Mouse (Mus musculus): ENCODE data around the gene Arl15. TPM values are rescaled to one million over a fixed set of nuclear protein-coding genes. Genes with fewer than 3 reads are reported as not detected.

Arl15 gene
- total RNA-seq, 2 experiments from 2014 or later, result 4.4 to 6.1 TPM

DNA sequence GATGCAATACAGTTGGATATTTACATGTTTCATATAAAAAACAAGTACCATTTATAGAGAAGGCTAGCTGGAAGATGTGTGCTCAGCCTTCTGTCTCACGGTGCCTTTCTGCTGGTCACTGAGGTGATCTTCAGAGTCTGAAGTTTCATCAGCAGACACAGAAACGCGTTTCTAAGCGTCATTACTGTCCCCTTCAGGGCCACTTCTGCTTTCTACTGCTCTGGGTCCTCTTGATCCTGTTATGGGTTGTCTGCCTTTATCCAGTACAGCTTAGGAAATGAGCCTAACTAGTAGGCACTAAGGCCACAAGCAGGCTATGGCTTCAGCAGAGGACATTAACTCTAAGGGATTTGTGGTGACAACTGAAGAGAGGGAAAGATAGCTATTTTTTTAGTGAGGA lies 5.9 kb downstream of the Arl15 start:
- no peak for DNase-seq

DNA sequence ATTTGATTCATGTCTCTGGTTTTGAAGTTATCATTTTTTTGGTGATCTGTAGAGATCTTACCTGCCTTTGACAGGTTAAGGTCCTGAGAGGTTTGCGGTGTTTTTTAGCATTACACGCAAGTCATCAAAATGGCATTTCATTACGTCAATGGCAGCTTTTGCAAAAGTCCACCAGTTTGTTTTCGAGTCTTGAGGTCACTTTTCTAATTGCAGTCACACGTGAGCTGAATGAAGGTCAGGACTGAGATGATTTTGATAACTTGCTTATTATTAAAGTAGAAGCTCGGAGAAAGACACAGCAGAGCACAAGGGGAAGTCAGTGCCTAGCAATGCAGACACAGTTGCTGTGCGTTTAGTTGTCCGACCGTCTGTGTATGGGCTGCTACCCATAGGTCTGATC lies 8.3 kb downstream of the Arl15 start:
- no peak for DNase-seq

DNA sequence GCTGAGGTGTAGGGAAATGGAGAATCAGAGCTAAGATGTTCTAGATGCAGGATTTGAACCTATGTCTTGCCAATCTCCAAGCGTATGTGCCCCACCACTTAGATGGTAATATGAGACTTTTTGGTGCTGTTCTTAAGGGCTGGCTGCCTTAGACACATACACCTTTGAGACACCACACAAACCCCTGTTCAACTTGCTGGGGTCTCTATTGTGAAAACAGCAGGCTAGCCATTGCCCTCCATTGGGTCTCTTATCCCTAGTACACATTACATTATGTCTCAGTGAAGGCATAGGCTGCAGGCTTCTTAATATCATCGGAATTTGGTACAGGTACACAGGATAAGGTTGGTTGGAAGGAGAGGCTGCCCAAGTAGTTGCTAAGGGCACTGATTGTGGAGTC lies 16.8 kb downstream of the Arl15 start:
- DNase-seq, result no peak

DNA sequence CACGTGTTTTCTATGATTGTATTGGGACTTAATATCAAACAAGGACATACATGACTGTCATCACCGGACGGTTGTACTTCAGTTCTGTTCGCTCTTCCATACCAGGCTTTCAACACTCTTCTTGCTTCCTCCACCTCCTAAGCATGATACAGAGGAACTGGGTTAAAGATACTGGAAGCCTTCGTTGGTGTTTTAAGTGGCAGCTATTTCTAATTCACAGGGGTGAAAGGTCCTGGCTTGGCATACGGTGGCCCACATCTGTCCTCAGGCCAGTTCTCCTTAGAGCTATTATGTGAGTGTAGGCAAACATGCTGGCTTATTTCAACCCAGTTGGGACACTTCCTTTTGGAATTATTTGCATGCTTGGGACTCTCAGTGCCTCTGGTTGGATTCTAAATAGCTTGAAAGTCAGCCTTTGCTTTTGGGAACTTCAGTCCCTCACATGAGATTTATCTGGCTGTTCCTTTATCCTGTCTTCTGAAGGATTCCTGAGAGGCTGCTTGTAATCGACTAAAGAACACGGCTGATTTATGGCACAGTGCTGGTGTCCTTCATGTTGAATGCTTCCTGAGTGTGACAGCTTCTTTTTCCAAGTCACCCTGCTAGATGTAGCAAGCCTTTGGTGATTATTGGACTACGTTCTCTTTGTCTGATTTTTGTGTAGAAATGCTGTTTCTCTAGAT lies 17.7 kb downstream of the Arl15 start:
- no peak for DNase-seq

DNA sequence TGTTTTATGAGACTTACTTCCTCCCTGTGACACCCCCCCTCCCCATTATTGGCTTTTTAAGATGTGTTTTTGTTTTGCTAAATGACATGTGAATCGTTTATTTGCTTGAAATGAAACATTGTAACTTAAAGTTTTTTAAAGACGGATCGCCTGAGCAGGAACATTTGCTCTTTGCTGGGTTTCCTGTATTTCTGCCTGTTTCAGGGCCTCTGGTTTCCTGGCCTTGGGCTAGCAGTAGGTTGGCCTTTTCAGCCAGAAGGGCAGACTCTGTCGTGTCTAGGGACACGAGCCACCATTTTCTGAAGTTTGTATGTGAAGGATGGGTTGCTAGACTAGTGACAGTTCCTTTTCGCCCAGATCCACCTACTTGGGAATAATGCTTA lies 18.3 kb downstream of the Arl15 start:
- DNase-seq, result no peak

DNA sequence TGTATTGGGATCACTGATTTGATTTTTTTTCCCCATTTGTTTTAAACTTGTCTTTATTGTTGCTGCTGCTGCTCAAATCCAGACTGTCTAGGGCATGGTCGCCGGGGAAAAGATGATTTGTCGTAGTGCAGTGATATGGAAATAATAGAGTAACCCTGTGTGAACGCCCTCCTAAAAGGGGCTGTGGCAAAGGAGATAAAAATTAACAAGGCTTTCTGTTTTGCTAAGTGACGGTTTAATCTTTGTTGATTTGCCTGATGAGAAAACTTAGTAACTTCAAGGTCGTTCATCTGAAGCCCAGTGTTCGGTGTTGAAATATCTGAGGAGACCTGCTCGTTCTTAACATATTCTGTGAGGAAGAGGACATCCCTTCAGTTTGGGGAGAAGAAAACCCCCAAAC lies 19.8 kb downstream of the Arl15 start:
- no peak for DNase-seq

DNA sequence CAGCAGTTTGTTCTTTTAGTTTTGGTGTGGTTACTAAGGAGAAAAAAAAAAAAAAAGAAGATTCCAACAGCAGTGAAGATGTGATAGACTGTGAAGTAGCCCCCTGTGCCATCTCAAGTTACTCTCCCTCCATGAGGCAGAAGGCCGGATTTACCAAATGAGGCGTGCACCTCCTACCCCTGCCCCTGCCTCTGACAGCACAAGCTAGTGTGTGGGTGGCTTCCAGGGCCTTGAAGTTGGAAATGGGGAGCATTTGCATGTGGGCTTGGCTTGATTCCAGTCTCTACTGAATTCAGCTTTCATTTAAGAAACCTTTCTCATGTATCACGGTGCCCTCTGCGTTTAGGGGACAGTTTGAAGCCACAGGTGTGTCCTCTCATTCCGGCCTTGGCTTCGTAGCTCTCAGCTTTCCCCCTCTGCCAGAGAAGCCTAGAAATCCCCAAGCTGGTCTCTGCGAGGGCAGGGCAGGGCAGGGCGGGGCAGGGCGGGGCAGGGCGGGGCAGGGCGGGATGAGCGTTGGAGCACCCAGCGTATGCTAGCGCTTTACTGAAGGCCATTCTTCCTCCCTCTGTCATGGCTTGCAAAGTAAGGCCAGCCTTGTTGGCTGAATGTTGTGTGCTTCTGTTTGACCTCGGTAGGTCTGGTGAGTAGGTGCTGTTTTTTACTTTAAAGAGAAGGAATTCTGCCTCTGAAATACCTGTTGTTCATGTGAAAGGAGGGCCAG lies 21.6 kb downstream of the Arl15 start:
- no peak for DNase-seq

DNA sequence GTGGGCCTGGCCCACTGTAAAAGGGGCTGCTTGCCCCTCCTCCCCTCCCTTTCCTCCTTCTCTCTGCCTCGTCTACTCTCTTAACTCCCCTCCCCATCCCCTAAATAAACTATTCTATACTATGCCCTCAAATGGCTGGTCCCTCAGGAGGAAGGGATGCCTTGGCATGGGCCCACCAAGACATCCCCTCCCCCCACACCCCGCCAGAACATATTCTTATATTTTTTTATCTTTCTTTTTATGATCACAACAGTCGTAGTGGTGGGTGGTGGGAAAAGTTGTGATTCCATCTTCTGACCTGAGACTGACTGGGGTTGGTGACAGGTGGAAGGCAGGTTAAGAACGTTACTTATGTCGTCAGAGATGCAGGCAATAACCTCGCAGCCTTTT lies 22.1 kb downstream of the Arl15 start:
- no peak for DNase-seq

DNA sequence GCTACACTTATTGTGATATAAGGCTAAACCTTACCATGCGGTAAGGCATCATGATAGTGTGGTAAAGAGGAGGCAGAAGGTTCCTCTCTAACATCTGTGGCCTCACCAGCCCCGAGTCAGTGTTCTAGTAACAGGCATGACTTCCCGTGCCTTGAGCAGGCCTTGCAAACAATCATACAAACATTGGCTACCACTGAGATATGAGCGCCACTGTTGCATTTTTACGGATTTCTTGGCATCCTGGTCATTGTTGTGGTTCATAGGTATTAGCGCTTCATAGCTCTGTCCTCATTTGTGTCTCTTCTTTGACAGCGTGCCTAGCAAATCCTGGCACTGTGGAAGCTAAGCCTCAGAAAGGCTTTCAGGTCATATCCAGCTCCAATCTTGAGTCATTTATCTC lies 24.7 kb downstream of the Arl15 start:
- no peak for DNase-seq

DNA sequence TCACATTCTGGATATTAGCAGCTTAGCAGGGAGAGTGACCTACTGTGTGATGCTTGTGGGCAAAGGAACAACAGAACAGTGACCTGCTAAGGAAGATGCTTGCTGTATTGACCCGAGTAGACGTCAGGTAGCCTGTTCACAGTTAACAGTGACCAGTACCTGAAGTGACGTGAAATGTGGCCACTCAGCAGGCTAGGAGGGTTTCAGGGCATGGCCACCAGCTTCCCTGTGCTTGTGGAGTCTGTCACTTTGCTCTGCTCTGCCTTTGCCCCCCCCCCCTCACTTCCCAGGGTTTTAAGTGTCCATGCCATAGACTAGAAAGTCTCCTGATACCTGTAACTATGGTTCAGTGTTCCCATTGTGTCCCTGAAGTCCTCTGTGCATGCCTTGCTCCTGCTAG lies 25.9 kb downstream of the Arl15 start:
- DNase-seq, result no peak

DNA sequence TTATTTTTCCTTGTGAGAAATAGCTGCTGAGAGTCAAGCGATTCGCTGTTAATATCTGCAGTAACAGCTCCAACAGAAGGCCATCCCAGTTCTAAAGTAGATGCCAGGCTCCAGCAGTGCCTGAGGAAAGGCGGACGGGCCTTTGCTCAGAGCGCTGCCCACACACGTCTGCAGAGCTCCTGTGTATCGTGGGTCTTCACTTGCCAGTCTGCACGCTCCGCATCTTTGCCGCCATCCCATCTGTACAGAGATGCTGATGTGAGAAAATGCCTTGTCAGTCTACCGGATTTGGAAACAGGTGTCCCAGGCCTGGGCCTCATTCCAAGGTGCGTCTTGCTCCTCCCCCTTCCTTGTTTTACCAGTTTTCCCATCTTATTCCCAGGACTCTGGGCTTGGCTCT lies 27.6 kb downstream of the Arl15 start:
- no peak for DNase-seq

DNA sequence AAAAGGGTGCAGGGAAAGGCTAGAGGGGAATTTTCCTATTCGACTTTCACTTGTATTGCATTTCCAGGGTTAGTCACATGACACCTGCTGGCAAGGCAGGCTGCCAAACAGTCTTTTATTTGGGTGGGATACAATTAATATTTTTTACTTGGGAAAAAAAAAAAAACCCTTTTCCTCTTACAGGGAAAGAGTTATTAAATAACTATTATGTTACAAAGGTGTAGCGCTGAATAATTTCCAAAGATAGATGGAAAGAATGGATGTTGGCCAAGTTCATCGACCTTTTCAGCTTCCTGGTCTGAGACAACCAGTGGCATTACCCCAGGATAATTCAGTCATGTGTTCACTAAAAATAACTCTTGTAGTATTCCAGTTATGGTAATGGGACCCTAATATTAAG lies 29.7 kb downstream of the Arl15 start:
- no peak for DNase-seq

DNA sequence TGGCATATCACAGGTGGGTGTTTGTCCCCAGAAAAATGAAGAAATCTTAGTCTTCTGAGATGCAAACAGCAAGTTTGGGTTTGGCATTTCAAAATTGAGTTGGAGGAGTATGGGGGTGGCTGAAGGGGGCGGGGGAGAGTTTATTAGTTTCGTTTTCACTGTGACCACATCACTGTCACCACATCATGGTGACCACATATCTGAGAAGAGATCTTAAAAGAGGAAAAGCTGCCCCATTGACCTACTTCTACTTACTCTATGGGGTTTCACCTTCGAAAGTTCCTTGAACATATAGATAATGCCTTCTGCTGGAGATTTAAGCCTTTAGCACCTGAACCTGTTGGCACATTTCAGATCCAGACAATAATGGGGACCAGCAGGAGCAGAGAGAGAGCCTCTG lies 34.3 kb downstream of the Arl15 start:
- no peak for DNase-seq

DNA sequence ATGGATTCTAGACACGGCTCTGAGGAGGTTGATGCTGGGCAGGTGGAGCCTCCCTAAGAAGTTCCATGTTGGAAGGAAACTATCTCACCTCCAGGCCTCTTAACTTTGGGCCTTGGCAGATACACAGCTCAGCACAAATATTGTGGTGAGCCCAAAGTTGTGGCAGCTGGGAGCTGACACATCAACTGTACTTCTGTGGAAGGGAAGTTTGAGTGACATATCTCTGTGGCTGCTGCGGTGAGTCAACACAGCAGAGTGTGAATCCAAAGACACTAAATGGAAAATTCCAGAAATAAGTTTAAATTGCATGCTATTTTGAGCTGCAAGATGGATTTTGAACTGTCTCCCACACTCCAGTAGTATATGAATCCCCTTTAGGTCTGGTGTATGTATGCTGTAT lies 34.8 kb downstream of the Arl15 start:
- no peak for DNase-seq

DNA sequence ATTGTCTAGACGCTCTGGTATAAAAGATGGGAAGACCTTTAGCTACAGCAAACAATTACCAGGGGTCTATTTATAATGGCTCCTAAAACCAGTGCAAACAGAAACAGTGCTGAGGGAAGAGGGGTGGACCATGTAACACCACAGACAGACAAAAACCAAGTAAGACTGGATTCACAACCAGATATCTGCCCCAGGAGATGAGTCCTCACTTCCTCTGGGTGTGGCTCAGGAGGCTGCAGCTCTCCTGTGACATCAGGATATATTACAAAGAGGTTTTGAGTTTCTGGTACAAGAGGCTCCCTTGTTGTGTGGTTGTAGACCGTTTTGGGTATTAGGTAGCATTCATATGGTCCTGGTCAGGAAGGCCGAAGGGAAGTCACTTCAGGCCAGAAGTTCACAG lies 36.5 kb downstream of the Arl15 start:
- DNase-seq, result no peak

DNA sequence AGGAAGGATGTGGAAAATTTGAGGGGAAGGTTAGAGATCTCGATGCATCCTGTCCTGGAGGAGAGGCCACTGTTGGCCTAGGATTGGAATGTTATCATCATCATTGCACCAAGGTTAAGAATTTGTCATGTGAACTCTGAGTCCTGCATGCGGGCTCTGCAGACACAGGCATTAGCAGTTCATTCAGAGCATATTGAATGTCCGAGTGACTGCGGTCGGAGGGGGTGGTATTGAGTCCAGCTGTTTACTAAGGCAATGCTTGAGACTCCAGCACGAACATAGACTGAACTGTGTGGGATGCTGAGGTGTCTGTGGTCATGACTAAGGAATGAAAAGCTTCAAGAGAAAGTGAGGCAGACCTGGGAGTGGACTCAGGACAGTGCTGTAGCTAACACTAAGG lies 38.6 kb downstream of the Arl15 start:
- no peak for DNase-seq

DNA sequence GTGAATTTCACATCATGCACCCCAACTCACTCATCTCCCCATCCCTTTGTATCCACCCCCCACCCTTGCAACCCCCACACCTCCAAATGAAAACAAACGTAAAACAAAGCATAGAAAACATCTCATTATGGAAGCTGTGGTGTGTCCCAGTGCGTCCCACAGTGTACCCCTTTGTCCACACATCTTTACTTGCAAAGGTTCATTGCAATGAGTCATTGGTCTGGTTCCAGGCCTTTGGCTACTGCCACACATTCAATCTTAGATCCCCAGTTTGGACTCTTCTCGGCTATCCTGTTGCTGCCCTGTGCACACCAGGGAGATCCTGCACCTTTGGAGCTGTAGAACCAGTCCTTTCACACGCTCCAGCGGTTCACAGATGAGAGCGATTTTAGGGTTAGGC lies 41.6 kb downstream of the Arl15 start:
- DNase-seq, result no peak

DNA sequence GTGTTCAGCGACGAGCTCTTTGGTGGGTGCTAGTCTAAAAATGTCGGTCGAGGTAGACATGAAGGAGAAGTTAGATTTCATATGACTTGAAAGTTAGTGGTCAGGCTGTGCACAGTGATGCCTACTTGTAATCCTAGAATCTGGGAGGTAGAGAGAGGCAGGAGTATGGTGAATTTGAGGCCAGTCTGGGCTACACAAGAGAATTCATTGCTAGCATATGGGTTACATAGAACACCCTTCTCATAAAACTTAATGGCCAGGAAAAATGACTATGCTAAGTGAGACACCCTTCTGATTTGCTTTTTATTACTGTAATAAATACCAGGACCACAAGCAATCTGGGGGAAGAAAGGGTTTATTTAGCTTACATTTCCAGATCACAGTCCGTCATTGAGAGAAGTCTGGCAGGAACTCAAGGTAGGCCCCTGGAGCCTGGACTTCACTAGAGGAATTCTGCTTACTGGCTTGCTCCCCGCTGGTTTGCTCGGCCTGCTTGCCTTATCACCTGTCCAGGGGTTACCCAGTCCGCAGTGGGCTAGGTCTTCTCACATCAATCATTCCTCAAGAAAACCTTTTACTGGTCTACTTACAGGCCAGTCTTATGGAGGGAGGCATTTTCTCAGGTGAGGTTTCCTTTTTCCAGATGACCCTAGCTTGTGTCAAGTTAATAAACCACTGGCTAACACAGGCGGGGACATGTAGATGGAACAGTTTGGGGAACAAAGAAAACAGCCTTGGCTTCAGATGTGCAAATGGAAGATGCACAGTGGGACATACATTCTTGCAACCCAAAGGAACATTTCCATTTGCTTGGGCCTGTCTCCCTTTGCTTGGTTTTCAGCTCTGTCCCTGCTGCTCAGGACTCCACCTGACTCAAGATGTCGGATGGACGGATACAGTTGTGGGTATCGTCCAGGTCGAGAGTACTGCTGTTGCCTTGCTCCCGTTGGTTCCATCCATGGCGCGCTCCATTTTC lies 44.6 kb downstream of the Arl15 start:
- DNase-seq, result no peak

DNA sequence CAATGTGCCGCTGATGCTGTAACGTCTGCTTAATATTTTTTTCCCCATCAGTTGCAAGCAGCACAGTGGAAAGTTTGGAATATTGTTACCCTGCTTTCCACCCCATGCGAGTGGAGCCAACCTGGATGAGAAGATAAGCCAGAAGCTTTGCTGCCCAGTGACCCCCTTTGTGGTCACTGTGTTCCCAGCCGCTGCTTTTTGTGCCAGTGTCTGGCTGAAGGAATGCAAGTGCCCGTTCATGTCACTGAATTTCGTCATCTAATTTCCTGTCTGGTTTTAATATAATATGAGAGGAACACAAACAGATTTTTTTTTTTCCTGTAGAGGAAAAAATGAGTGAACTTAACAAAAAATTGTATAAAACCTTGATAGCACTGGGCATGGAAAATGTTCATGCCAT lies 46.1 kb downstream of the Arl15 start:
- peak; percentile 29 for DNase-seq

DNA sequence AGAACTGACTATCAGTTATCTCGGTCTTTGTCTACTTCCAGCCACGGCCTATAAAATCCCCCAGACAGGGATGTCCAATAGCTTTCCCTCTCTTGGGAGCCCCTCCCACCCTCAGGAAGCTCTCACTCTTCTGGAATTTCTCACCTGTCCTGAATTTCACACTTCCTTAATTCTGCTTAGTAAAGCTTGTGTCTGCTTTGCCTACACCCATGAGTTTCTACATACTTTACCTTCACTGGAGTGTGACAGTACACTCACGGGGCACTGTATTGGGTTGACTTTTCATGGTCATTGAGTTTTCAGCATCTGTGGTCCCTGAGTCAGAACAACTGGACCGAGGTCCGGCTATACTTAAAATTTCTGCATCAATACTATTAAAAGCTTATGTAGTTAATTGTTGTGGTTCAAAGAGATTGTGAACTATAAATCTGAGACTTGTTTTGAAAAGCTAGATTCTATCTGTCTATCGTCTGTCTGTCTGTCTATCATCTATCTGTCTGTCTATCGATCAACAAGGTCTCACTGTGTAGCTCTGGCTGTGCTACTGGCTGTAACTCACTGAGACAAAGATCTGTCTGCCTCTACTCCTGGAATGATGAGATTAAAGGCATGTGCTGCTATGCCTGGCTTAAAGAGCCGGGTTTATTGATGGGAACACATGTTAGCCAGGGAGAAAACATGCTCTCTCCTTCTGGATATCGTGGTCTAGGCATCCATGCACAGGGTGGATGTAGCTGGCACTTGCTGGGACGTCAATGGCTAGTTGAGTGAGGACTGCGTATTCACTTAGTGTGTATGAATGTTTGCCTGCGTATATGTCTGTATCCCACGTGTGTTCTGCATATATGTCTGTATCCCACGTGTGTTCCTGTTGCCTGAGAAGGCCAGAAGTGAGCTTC lies 48.4 kb downstream of the Arl15 start:
- DNase-seq, result no peak

DNA sequence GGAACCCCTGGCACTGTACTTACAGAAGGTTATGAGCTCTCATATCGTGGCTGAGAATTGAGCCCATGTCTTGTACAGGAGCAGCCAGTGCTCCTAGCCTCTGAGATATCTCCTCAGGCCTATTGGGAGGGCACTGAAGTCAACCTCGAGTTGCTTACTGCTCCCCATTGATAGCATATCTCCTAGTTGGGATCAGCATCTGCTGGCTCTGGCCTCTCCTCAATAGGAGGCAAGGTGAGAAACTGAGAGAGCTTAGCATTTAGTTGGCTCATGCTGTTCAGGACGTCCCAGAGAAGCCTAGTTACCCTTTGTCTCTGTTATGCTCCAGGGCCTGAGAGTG lies 49.0 kb downstream of the Arl15 start:
- no peak for DNase-seq

DNA sequence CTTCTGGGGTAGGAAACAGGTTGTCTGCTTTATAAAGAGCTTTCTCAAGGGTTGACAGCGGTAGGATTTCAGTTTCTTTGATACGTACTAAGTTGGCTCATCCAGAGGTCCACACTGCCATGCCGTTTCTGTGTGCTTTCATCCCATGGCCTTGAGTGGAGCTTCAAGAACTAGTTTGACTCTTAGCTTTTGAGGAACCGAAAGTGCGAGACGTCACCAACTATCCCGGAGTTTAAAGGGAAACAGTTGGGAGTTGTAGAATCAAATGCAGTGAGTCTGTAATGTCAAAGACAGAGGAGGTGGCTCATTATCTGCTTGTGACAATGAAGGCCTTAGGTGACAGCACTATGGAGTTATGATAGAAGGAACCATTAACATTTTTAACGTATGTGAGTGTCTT lies 49.6 kb downstream of the Arl15 start:
- no peak for DNase-seq

All from gastrocnemius, postnatal 25 days (tissue).